Mouse (Mus musculus) stomach, postnatal 0 days (tissue): Measurements from ENCODE around the gene Furin. TPM values are rescaled to one million over a fixed set of nuclear protein-coding genes. Genes with fewer than 3 reads are reported as not detected.

Source experiments
- ATAC-seq: fragments of 200-750 bp; cut with Nextera tagmentation; 2 replicates; pipeline ENCODE4 v1.8.0; 2017; ENCODE audit not compliant: low FRiP score, low TSS enrichment
- DNase-seq: peaks from one replicate; pipeline ENCODE4 v3.0.0-alpha.2; 2016; ENCODE audit warnings: low spot score
- H3K27ac ChIP-seq: fragments of 300-500 bp; sonication (generic); replicated peaks from 2 replicates; pipeline ENCODE4 v1.5.1; 2014; ENCODE audit warnings: mild to moderate bottlenecking, control low read depth
- H3K27me3 ChIP-seq: fragments of 300-500 bp; sonication (generic); 2 replicates; pipeline ENCODE4 v1.6.1; 2014; ENCODE audit warnings: low read length; ENCODE audit not compliant: control insufficient read depth, insufficient read depth
- H3K36me3 ChIP-seq: fragments of 300-500 bp; sonication (generic); 2 replicates; pipeline ENCODE4 v1.6.1; 2014; ENCODE audit warnings: low read length, mixed read lengths; ENCODE audit not compliant: control insufficient read depth, insufficient read depth
- H3K4me1 ChIP-seq: fragments of 300-500 bp; sonication (generic); replicated peaks from 2 replicates; pipeline ENCODE4 v1.6.1; 2014; ENCODE audit warnings: antibody characterized with exemption; ENCODE audit not compliant: control insufficient read depth, insufficient read depth
- H3K4me2 ChIP-seq: fragments of 300-500 bp; sonication (generic); replicated peaks from 2 replicates; pipeline ENCODE4 v1.6.1; 2014; ENCODE audit warnings: low read depth, mild to moderate bottlenecking, control low read depth, moderate library complexity
- H3K4me3 ChIP-seq: fragments of 300-500 bp; sonication (generic); 2 replicates; pipeline ENCODE4 v1.5.1; 2014; ENCODE audit warnings: low read depth, low read length, control low read depth
- H3K9ac ChIP-seq: fragments of 300-500 bp; sonication (generic); 2 replicates; pipeline ENCODE4 v1.6.1; 2014; ENCODE audit warnings: mild to moderate bottlenecking, low read length, control low read depth, mixed read lengths
- H3K9me3 ChIP-seq: fragments of 300-500 bp; sonication (generic); 2 replicates; pipeline ENCODE4 v1.6.1; 2016; ENCODE audit warnings: low read length; ENCODE audit not compliant: control insufficient read depth
- CTCF ChIP-seq: IDR thresholded peaks from 2 replicates; pipeline ENCODE4 v1.5.1; 2016; ENCODE audit warnings: antibody characterized with exemption, low read depth, mild to moderate bottlenecking, moderate library complexity
- EP300 ChIP-seq: optimal IDR thresholded peaks from 2 replicates; pipeline ENCODE3; 2016; ENCODE audit warnings: antibody characterized with exemption
- WGBS: fragments of 180-500 bp; shearing (Covaris S2); extraction: QIAGEN DNeasy Blood & Tissue Kit; methylation state at CpG from one replicate; pipeline ENCODE4 v1.1.7; 2014; 5-methylcytosine and 5-hydroxymethylcytosine counted together
- polyA plus RNA-seq: library from polyadenylated mRNA; unstranded; fragments of >200 nt; fragmentation: Nextera tagmentation; extraction: Ambion mirVana; gene quantifications from 2 replicates; pipeline ENCODE4 v1.2.1, GENCODE M21; 2015

The Furin gene
- polyA plus RNA-seq, 1 experiment from 2014 or later, result 17.6 TPM

DNA sequence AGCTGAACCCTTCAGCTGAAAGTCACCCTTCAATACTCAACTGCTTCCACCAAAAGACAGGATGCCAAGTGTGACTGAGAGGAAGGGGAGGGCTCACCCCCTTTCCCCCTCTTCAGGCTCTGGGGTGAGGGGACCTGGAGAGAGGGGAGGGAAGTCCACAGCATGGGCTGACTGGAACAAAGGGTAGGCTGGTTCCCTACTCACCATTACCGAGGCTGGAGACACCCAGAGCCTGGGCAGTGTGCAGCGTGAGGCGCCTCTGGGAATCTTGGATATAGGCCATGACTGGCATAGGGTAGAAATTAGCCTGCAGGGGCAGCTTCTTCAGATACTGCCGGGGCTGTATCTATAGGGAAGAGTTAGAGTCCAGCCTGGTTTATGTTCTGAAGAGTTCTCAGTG is 47.2 kb downstream of the Furin start:
- H3K9ac ChIP-seq, result no peak overlapping the region
- TF ChIP-seq EP300 (no peak), CTCF (no peak)
- H3K4me2 ChIP-seq, result no peak overlapping the region
- ATAC-seq, result no peak
- 75% methylated on average over 4 of the region's 4 CpGs for WGBS
- H3K9me3 ChIP-seq, result no peaks in the 10 kb centered on the region
- H3K4me3 ChIP-seq, result no peak overlapping the region
- no peak for DNase-seq
- H3K27ac ChIP-seq, result no peak overlapping the region
- H3K4me1 ChIP-seq, result no peaks in the 10 kb centered on the region
- peaks cover 36% of the 10 kb centered on the region for H3K36me3 ChIP-seq
- no peaks in the 10 kb centered on the region for H3K27me3 ChIP-seq

DNA sequence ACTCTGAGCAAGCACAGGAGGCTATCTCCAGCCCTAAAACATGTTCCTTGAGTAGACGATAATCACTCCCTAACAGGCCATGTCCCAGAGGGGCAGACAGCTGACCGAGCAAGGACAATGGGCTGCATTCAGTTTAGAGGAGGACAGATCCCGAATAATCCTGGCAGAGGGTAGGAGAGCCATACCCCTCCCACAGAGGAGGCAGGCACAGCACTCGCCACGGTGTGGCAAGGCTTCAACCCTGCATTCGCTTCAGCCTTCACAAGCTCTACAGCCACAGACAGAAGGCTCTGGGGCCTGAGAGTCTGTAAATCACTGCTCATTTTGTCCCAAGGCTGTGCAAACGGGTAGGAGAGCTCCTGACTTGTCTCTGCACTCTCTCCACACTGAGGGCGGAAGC is 48.1 kb downstream of the Furin start:
- TF ChIP-seq CTCF (no peak), EP300 (no peak)
- WGBS, result 81% methylated on average over 8 of the region's 8 CpGs
- Histone ChIP-seq H3K4me1 (no peaks in the 10 kb centered on the region), H3K4me3 (no peak overlapping the region), H3K9ac (no peak overlapping the region), H3K36me3 (peaks cover 27% of the 10 kb centered on the region), H3K4me2 (no peak overlapping the region), H3K27ac (no peak overlapping the region), H3K9me3 (no peaks in the 10 kb centered on the region), H3K27me3 (no peaks in the 10 kb centered on the region)
- ATAC-seq (no peak), DNase-seq (no peak)

- ATAC-seq (no peak), DNase-seq (no peak)
- no peaks in the 10 kb centered on the region for H3K9me3 ChIP-seq
- H3K4me3 ChIP-seq, result no peak overlapping the region
- H3K4me1 ChIP-seq, result no peaks in the 10 kb centered on the region
- no peak overlapping the region for H3K9ac ChIP-seq
- no peak overlapping the region for H3K4me2 ChIP-seq
- H3K27ac ChIP-seq, result no peak overlapping the region
- H3K36me3 ChIP-seq, result peaks cover 25% of the 10 kb centered on the region
- TF ChIP-seq EP300 (no peak), CTCF (no peak)
- WGBS, result 92% methylated on average over 13 of the region's 13 CpGs
- H3K27me3 ChIP-seq, result no peaks in the 10 kb centered on the region
Observed at GRCm38 (mm10) chr7:80356351-80356750, 48.9 kb downstream of the Furin start.

- H3K4me3 ChIP-seq, result no peak overlapping the region
- H3K27me3 ChIP-seq, result no peaks in the 10 kb centered on the region
- H3K4me1 ChIP-seq, result no peaks in the 10 kb centered on the region
- no peak overlapping the region for H3K4me2 ChIP-seq
- H3K9ac ChIP-seq, result no peak overlapping the region
- ATAC-seq, result no peak
- peaks cover 11% of the 10 kb centered on the region for H3K36me3 ChIP-seq
- 92% methylated on average over 8 of the region's 8 CpGs for WGBS
- no peak overlapping the region for H3K27ac ChIP-seq
- TF ChIP-seq EP300, result no peak
- no peak for TF ChIP-seq CTCF
- DNase-seq, result no peak
- H3K9me3 ChIP-seq, result no peaks in the 10 kb centered on the region
Observed at GRCm38 (mm10) chr7:80352920-80353319, 52.3 kb downstream of the Furin start.

GRCm38 (mm10) chr7:80350808-80351207 is 54.4 kb downstream of the Furin start:
- no peak for TF ChIP-seq EP300
- no peak for TF ChIP-seq CTCF
- 76% methylated on average over 2 of the region's 2 CpGs for WGBS
- no peak for DNase-seq
- no peak overlapping the region for H3K4me3 ChIP-seq
- H3K36me3 ChIP-seq, result peaks cover 5% of the 10 kb centered on the region
- H3K27ac ChIP-seq, result no peak overlapping the region
- H3K4me2 ChIP-seq, result no peak overlapping the region
- H3K4me1 ChIP-seq, result no peaks in the 10 kb centered on the region
- H3K9me3 ChIP-seq, result no peaks in the 10 kb centered on the region
- no peak for ATAC-seq
- no peaks in the 10 kb centered on the region for H3K27me3 ChIP-seq
- no peak overlapping the region for H3K9ac ChIP-seq

DNA sequence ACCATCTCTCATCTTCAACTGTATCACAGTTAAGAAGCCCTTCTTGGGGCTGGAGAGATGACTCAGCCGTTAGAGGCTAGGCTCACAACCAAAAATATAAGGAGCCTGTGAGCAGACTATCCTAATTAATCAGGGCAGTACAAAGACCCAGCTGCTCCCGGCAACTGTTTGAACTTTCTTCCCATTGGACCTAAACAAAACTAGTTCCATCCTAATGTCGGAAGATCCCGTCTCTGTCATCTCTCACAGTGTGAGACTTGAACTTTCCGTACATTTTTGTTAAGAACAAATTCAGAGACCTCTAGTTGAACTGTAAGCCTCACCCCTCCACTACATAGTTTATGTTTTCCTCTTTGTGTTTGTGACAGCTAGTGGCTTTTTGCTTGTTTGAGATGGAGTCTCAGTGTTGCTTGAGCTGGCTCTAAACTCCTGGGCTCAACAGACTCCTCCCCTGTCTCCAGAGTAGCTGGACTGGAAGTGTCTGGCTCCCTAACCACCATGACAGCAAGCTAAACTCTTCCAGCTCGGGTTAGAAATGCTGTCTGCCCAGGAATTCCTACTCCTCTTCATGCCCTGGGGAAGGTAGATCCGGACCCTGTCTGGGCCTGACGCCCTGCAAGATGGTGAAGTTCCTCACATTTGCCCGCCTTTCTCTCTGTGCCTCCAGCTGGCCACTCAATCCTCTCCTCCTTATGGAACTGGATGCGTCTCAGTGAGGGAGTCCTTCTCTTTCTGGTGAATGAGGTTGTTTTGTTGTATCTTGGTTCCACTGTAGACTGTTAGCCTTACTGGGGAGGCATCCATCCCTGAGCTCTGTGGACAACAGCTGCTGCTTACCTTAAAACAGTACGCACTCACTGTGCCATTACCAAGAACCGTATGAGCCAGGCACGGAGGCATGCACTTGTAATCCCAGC is 57.3 kb downstream of the Furin start:
- H3K27ac ChIP-seq, result peak overlapping the region; percentile 82

More for the DNA sequence above, 57.3 kb downstream of the Furin start:
- DNase-seq (no peak), ATAC-seq (peak; percentile 56; the same call in 1 of the 2 replicates)
- Histone ChIP-seq H3K9me3 (no peaks in the 10 kb centered on the region), H3K4me1 (no peaks in the 10 kb centered on the region), H3K4me3 (no peak overlapping the region), H3K9ac (peak overlapping the region; percentile 13; the same call in 1 of the 2 replicates), H3K27me3 (no peaks in the 10 kb centered on the region), H3K36me3 (no peaks in the 10 kb centered on the region; the same call in 1 of the 2 replicates), H3K4me2 (no peak overlapping the region)
- TF ChIP-seq CTCF (no peak), EP300 (no peak)
- WGBS, result 54% methylated on average over 13 of the region's 13 CpGs
